12 mouse cellular contexts compared by ENCODE assay signal in genomic region chr4:155295996-155296395, GRCm38 (mm10). TPM values are rescaled to one million over a fixed set of nuclear protein-coding genes. Genes with fewer than 3 reads are reported as not detected.
DNase-seq lines count a peak whose midpoint lies in the region; ATAC-seq and TF ChIP-seq lines count a peak whose summit lies in the region.
"Had no signal": no experiment of that assay in that cellular context is flagged by ENCODE, and none has a peak within 500 bp of the region (broad histone marks: within the 10 kb centered on the region; RNA-seq: fewer than 3 reads in every experiment).

No protein-coding gene starts in this region.

- intact Hi-C loops in heart, adult 2 months (cut with DNase I), result no loop called here

- H3K9me3 ChIP-seq in heart, embryonic 10.5 days, result no peaks in the 10 kb centered on the region
- H3K9me3 ChIP-seq in limb, embryonic 15.5 days, result no peaks in the 10 kb centered on the region
- no peaks in the 10 kb centered on the region for H3K9me3 ChIP-seq in midbrain, embryonic 16.5 days (replicated peaks; ENCODE audit: control insufficient read depth, low read length, poor library complexity, severe bottlenecking)
- H3K9me3 ChIP-seq: heart, embryonic 13.5 days; neural tube, embryonic 13.5 days had no signal

- H3K27me3 ChIP-seq in heart, adult 2 months (ENCODE audit: control insufficient read depth, insufficient read depth, low read length), result no peaks in the 10 kb centered on the region
- no peaks in the 10 kb centered on the region for H3K27me3 ChIP-seq in heart, embryonic 10.5 days (ENCODE audit: insufficient read depth, poor library complexity, severe bottlenecking)
- H3K27me3 ChIP-seq in cerebellum, adult 2 months (ENCODE audit: control insufficient read depth, insufficient read depth, low read length), result no peaks in the 10 kb centered on the region
- H3K27me3 ChIP-seq in limb, embryonic 15.5 days, result no peaks in the 10 kb centered on the region
- no peaks in the 10 kb centered on the region for H3K27me3 ChIP-seq in midbrain, embryonic 16.5 days (ENCODE audit: control insufficient read depth, insufficient read depth, low read depth, low read length)
- H3K27me3 ChIP-seq: heart, embryonic 13.5 days; neural tube, embryonic 13.5 days had no signal

- no peak for ATAC-seq in limb, embryonic 15.5 days (ENCODE audit: insufficient number of reproducible peaks, low FRiP score, low TSS enrichment, low read depth)
- ATAC-seq in midbrain, embryonic 16.5 days, result no peak

- no peaks in the 10 kb centered on the region for H3K79me2 ChIP-seq in heart, adult 2 months (replicated peaks; ENCODE audit: control insufficient read depth, insufficient read depth, low read length)

- H3K4me3 ChIP-seq in heart, adult 2 months, result no peak overlapping the region
- no peak overlapping the region for H3K4me3 ChIP-seq in heart, embryonic 10.5 days
- no peak overlapping the region for H3K4me3 ChIP-seq in cerebellum, adult 2 months (replicated peaks; ENCODE audit: insufficient read depth, low read depth, low read length)
- H3K4me3 ChIP-seq in limb, embryonic 15.5 days, result no peak overlapping the region
- H3K4me3 ChIP-seq in midbrain, embryonic 16.5 days (ENCODE audit: low read depth, low read length), result no peak overlapping the region
- H3K4me3 ChIP-seq: heart, embryonic 13.5 days; neural tube, embryonic 13.5 days had no signal

- TF ChIP-seq EP300 in heart, adult 2 months (IDR thresholded peaks at IDR 0.05; ENCODE audit: insufficient read depth, low read depth, low read length), result no peak

- TF ChIP-seq POLR2A in heart, adult 2 months (IDR thresholded peaks at IDR 0.05; ENCODE audit: insufficient read depth, low read depth, low read length), result no peak
- no peak for TF ChIP-seq POLR2A in cerebellum, adult 2 months (IDR thresholded peaks at IDR 0.05; ENCODE audit: borderline replicate concordance, insufficient read depth, low read length)

- TF ChIP-seq CTCF in heart, adult 2 months (IDR thresholded peaks at IDR 0.05), result peak; percentile 23; the same call in 1 of the 2 replicates
- peak; percentile 29; the same call in 1 of the 2 replicates for TF ChIP-seq CTCF in cerebellum, adult 2 months (IDR thresholded peaks at IDR 0.05; ENCODE audit: borderline replicate concordance, insufficient read depth, low read depth, low read length)

- 28% methylated on average over 4 of the region's 4 CpGs for WGBS in heart, adult 2 months
- 58% methylated on average over 4 of the region's 4 CpGs for WGBS in heart, embryonic 10.5 days
- WGBS in cerebellum, adult 2 months, result 9% methylated on average over 4 of the region's 4 CpGs
- 56% methylated on average over 4 of the region's 4 CpGs for WGBS in limb, embryonic 15.5 days
- 72% methylated on average over 4 of the region's 4 CpGs for WGBS in midbrain, embryonic 16.5 days

- H3K27ac ChIP-seq in heart, adult 2 months, result no peak overlapping the region
- H3K27ac ChIP-seq in heart, embryonic 10.5 days, result no peak overlapping the region
- peak overlapping the region; percentile 94 for H3K27ac ChIP-seq in cerebellum, adult 2 months (ENCODE audit: insufficient read depth, low read length)
- H3K27ac ChIP-seq in limb, embryonic 15.5 days, result peak overlapping the region; percentile 33; the same call in 1 of the 2 replicates
- H3K27ac ChIP-seq in midbrain, embryonic 16.5 days (ENCODE audit: low read length), result no peak overlapping the region
- H3K27ac ChIP-seq: heart, embryonic 13.5 days; neural tube, embryonic 13.5 days had no signal

- H3K9ac ChIP-seq in heart, adult 2 months (ENCODE audit: low read depth, low read length), result no peak overlapping the region
- no peak overlapping the region for H3K9ac ChIP-seq in limb, embryonic 15.5 days
- H3K9ac ChIP-seq in midbrain, embryonic 16.5 days (ENCODE audit: low read depth, low read length), result no peak overlapping the region
- H3K9ac ChIP-seq: heart, embryonic 13.5 days; neural tube, embryonic 13.5 days had no signal

- H3K4me1 ChIP-seq in heart, adult 2 months (ENCODE audit: control insufficient read depth, insufficient read depth, low read length), result no peaks in the 10 kb centered on the region
- peaks cover 4% of the 10 kb centered on the region for H3K4me1 ChIP-seq in heart, embryonic 10.5 days
- H3K4me1 ChIP-seq in cerebellum, adult 2 months (ENCODE audit: control insufficient read depth, insufficient read depth, low read length), result peaks cover 84% of the 10 kb centered on the region
- H3K4me1 ChIP-seq in limb, embryonic 15.5 days, result peaks cover 25% of the 10 kb centered on the region
- H3K4me1 ChIP-seq in midbrain, embryonic 16.5 days (ENCODE audit: control insufficient read depth, insufficient read depth, low read length), result no peaks in the 10 kb centered on the region

- H3K4me2 ChIP-seq in limb, embryonic 15.5 days, result no peak overlapping the region
- H3K4me2 ChIP-seq in midbrain, embryonic 16.5 days (ENCODE audit: low read length), result no peak overlapping the region
- H3K4me2 ChIP-seq: heart, embryonic 13.5 days; neural tube, embryonic 13.5 days had no signal

- DNase-seq in heart, adult 2 months, result no peak
- DNase-seq in heart, embryonic 10.5 days (ENCODE audit: low spot score), result no peak
- DNase-seq in cerebellum, adult 2 months, result peak; percentile 70 to 83
- peak; percentile 72 to 91 for DNase-seq in layer of hippocampus, adult 18-20 months (ENCODE audit: low spot score in 2 of 2)
- DNase-seq in spleen, adult 12 weeks (ENCODE audit: low spot score), result no peak
- no peak for DNase-seq in ovary, postnatal 36 days (ENCODE audit: low spot score)
- DNase-seq: kidney, postnatal 4 days; lung, postnatal 36 days had no signal

- no peaks in the 10 kb centered on the region for H3K36me3 ChIP-seq in heart, adult 2 months (ENCODE audit: control insufficient read depth, insufficient read depth, low read length)
- H3K36me3 ChIP-seq in heart, embryonic 10.5 days, result no peaks in the 10 kb centered on the region
- H3K36me3 ChIP-seq in limb, embryonic 15.5 days, result no peaks in the 10 kb centered on the region
- H3K36me3 ChIP-seq in midbrain, embryonic 16.5 days (ENCODE audit: control insufficient read depth, insufficient read depth, low read length), result no peaks in the 10 kb centered on the region
- H3K36me3 ChIP-seq: heart, embryonic 13.5 days had no signal

RNA-seq across cellular contexts. Expression of gene Faap20, which starts 46.4 kb away (rescaled TPM):
- 10 to 100 TPM; 14.4 to 16.7 TPM for total RNA-seq in heart, adult 2 months (2021)
- polyA plus RNA-seq in heart, adult 2 months (2012; rRNA removed), result 26.7 and 30.3 TPM in 2 replicates
- 77.0 and 87.4 TPM in 2 replicates for polyA plus RNA-seq in heart, embryonic 10.5 days (2016; fragmentation: Nextera tagmentation; extraction: Ambion mirVana)
- polyA plus RNA-seq in cerebellum, adult 2 months (2012; rRNA removed), result 94.5 and 109 TPM in 2 replicates
- total RNA-seq in layer of hippocampus, adult 18-20 months (2021), result 10 to 100 TPM; 27.5 to 31.8 TPM
- polyA plus RNA-seq in limb, embryonic 15.5 days (2015; fragmentation: Nextera tagmentation; extraction: Ambion mirVana), result 74.0 and 76.2 TPM in 2 replicates
- polyA plus RNA-seq in midbrain, embryonic 16.5 days (2015; fragmentation: Nextera tagmentation; extraction: Ambion mirVana), result 69.8 and 70.1 TPM in 2 replicates

Comparison
In these comparisons a context has a peak if more than half of its experiments do, and no peak if none do; other contexts are left out.
1. DNase-seq: peak in cerebellum, adult 2 months (2 of 2) and layer of hippocampus, adult 18-20 months (2 of 2); none in heart, adult 2 months (0 of 2), heart, embryonic 10.5 days (single experiment), spleen, adult 12 weeks (single experiment) and ovary, postnatal 36 days (single experiment).
2. H3K27ac ChIP-seq: peak in cerebellum, adult 2 months (single experiment) and limb, embryonic 15.5 days (single experiment); none in heart, adult 2 months (single experiment), heart, embryonic 10.5 days (single experiment) and midbrain, embryonic 16.5 days (single experiment).